Mouse (Mus musculus): ENCODE data around the gene Snx32.
A peak's percentile ranks its signal among the peaks of the same experiment; 100 is the strongest.

DNA sequence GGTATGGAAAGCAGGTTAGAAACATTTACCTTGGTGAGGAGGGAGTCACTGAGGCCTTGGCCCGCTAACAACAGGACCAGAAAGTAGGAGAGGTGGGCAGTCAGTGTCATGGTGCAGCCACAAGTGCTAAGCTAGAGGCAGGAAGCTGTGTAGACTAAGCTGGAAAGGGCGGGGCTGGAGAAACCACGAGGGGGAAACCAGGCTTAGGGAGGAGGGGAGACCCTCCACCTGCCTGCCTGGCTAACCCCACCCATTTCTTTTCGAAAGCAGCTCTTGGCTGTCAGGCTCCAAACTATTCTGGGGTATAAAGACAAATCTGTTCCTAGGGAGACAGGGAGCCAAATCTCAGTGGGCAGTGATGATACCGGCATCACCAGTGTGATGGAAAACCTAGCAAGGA, 42.0 kb downstream of the Snx32 start, which contains the start of gene Ctsw:
- TF ChIP-seq CTCF (IDR thresholded peaks at IDR 0.05; ENCODE audit: extremely low read depth, insufficient read depth, insufficient read length, insufficient replicate concordance) (no peak), POLR2A (IDR thresholded peaks at IDR 0.05; ENCODE audit: low read depth, low read length) (peak; percentile 18; the same call in 1 of the 2 replicates)

All from spleen, adult 2 months (tissue).